Mouse (Mus musculus): ENCODE results near the gene Btbd9. TPM values are rescaled to one million over a fixed set of nuclear protein-coding genes. Genes with fewer than 3 reads are reported as not detected.
"Not testable (repeated sequence)": the region's sequence is repeated elsewhere in the genome, so short reads cannot be mapped to it uniquely, and the experiment has no call there.

The Btbd9 gene
- polyA plus RNA-seq, 1 experiment from 2014 or later: 57.3 TPM

DNA sequence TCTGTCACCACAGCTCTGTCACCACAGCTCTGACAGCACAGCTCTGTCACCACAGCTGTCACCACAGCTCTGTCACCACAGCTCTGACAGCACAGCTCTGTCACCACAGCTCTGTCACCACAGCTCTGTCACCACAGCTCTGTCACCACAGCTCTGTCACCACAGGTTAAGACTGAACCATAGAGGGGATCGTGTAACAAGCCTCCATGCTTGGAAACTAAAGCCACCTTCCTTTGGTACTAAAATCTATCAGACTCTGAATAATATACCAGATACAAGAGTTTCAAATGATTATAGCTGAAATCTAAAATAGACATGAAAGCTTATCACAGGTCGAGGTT is 57.1 kb downstream of the Btbd9 start:
- 44% methylated on average over 2 of the region's 2 CpGs for WGBS
- H3K4me2 ChIP-seq; H3K9ac ChIP-seq; H3K4me3 ChIP-seq; H3K4me1 ChIP-seq; H3K9me3 ChIP-seq; H3K27ac ChIP-seq; H3K36me3 ChIP-seq; ATAC-seq (ENCODE audit: borderline replicate concordance, extremely low read depth, low FRiP score, low TSS enrichment); H3K27me3 ChIP-seq: not testable (repeated sequence)

DNA sequence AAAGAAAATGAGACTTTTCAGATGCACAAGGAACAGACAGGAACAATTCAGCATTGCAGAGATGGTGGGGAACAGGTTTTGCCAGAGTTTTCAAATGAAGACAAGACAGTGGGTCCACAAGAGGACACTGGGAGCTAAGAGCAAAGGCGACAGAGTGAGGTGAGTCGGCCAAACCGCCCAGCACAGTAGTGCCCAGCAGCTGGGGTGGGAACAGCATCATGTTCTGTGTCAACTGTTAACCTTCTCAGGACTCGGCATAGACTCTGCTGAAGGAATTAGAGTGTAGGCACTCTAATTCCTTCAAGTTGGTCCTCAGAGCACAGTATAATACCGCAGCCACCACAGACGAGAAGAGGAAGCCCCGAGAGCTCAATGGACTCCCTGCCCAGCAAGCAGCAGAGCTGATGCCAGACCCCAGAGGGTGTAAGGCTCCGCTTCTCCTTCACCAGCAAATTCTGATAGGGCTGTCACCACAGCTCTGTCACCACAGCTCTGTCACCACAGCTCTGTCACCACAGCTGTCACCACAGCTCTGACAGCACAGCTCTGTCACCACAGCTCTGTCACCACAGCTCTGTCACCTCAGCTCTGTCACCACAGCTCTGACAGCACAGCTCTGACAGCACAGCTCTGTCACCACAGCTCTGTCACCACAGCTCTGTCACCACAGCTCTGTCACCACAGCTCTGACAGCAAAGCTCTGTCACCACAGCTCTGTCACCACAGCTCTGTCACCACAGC is 57.7 kb downstream of the Btbd9 start:
- H3K36me3 ChIP-seq: peaks cover 8% of the 10 kb centered on the region; the same call in 1 of the 2 replicates
- 58% methylated on average over 8 of the region's 8 CpGs for WGBS
- H3K27ac ChIP-seq: no peak overlapping the region
- no peak overlapping the region for H3K9ac ChIP-seq
- no peak overlapping the region for H3K4me3 ChIP-seq
- H3K4me1 ChIP-seq: no peaks in the 10 kb centered on the region
- no peak overlapping the region for H3K4me2 ChIP-seq
- no peak for ATAC-seq (ENCODE audit: borderline replicate concordance, extremely low read depth, low FRiP score, low TSS enrichment)
- peaks cover 8% of the 10 kb centered on the region for H3K27me3 ChIP-seq
- H3K9me3 ChIP-seq: no peaks in the 10 kb centered on the region; the same call in 1 of the 2 replicates

DNA sequence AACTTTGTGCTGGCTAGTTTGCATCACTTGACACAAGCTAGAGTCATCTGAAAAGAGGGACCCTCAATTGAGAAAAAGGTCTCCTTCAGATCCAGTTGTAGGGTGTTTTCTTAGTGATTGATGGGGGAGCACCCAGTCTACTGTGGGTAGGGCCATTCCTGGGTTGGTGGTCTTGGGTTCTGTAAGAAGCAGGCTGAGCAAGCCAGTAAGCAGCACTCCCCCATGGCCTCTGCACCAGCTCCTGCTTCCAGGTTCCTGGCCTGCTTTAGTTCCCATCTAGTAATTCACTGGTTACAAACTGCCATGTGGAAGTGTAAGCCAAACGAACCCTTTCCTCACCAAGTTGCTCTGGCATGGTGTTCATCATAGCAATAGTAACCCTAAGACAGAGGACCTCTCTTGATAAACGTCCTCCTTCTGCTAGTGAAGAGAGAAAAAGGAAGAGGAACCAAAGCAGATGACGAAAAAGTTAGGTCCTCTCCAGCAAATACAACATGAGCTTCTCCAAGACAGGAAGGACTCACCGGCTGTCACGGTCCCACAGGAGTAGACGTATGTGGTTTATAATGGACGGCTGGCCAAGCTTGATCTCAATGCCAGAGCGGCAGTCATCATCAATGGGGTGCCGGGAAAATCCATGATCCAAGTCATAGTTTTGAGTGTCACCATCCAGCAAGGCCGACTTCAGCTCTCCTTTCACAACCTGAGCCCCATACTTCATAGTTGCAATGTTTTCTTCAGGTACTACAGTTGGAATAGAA is 59.5 kb downstream of the Btbd9 start:
- H3K4me1 ChIP-seq: no peaks in the 10 kb centered on the region
- ATAC-seq (ENCODE audit: borderline replicate concordance, extremely low read depth, low FRiP score, low TSS enrichment): no peak
- H3K27ac ChIP-seq: no peak overlapping the region
- no peak overlapping the region for H3K4me2 ChIP-seq
- H3K36me3 ChIP-seq: 0 out of 2 replicates have a peak, but pooled peaks cover 4% of the 10 kb centered on the region
- H3K9ac ChIP-seq: no peak overlapping the region
- WGBS: 89% methylated on average over 10 of the region's 10 CpGs
- peaks cover 8% of the 10 kb centered on the region for H3K27me3 ChIP-seq
- no peak overlapping the region for H3K4me3 ChIP-seq
- no peaks in the 10 kb centered on the region; the same call in 1 of the 2 replicates for H3K9me3 ChIP-seq

- WGBS: 88% methylated on average over 8 of the region's 8 CpGs
- H3K4me3 ChIP-seq: no peak overlapping the region
- 0 out of 2 replicates have a peak, but pooled peaks cover 4% of the 10 kb centered on the region for H3K36me3 ChIP-seq
- H3K9ac ChIP-seq: no peak overlapping the region
- no peak overlapping the region for H3K27ac ChIP-seq
- H3K4me2 ChIP-seq: no peak overlapping the region
- no peak for ATAC-seq (ENCODE audit: borderline replicate concordance, extremely low read depth, low FRiP score, low TSS enrichment)
- H3K4me1 ChIP-seq: no peaks in the 10 kb centered on the region
- no peaks in the 10 kb centered on the region; the same call in 1 of the 2 replicates for H3K9me3 ChIP-seq
- peaks cover 8% of the 10 kb centered on the region for H3K27me3 ChIP-seq
These were observed 60.9 kb downstream of the Btbd9 start for GRCm38 (mm10) chr17:30515401-30515800.

DNA sequence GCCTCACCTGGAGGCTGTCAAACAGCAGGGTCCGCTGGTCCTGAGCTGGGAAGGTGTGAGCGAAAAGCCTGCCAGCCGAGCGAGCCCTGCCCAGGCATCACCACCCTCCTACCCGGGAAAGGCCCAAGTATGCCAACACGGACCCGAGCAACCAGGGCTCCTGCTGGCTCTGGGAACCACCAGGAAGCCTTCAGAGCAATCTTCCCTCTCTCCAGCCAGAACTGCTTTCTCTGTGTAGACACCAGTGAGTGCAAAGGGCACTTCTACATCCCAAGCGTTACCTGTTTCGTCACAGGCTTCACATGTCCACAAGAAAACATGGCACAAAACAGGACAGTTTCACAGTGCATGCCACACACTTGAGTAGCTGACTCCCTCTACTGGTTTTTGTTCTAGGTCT is 63.3 kb downstream of the Btbd9 start:
- H3K9me3 ChIP-seq: no peaks in the 10 kb centered on the region
- WGBS: 89% methylated on average over 9 of the region's 9 CpGs
- H3K36me3 ChIP-seq: 0 out of 2 replicates have a peak, but pooled peaks cover 4% of the 10 kb centered on the region
- no peak overlapping the region for H3K4me3 ChIP-seq
- peaks cover 13% of the 10 kb centered on the region for H3K27me3 ChIP-seq
- no peak overlapping the region for H3K9ac ChIP-seq
- H3K4me1 ChIP-seq: no peaks in the 10 kb centered on the region
- ATAC-seq (ENCODE audit: borderline replicate concordance, extremely low read depth, low FRiP score, low TSS enrichment): no peak
- H3K27ac ChIP-seq: no peak overlapping the region
- H3K4me2 ChIP-seq: no peak overlapping the region

- 69% methylated on average over 7 of the region's 7 CpGs for WGBS
- Histone ChIP-seq H3K4me1 (no peaks in the 10 kb centered on the region), H3K4me3 (no peak overlapping the region)
These were observed 63.8 kb downstream of the Btbd9 start for GRCm38 (mm10) chr17:30512531-30512930.

GRCm38 (mm10) chr17:30512007-30512406 is 64.3 kb downstream of the Btbd9 start:
- Histone ChIP-seq H3K4me3 (no peak overlapping the region), H3K4me1 (no peaks in the 10 kb centered on the region), H3K9me3 (no peaks in the 10 kb centered on the region), H3K36me3 (0 out of 2 replicates have a peak, but pooled peaks cover 4% of the 10 kb centered on the region), H3K9ac (no peak overlapping the region), H3K27me3 (peaks cover 14% of the 10 kb centered on the region), H3K4me2 (no peak overlapping the region), H3K27ac (no peak overlapping the region)
- no peak for ATAC-seq (ENCODE audit: borderline replicate concordance, extremely low read depth, low FRiP score, low TSS enrichment)
- 86% methylated on average over 4 of the region's 4 CpGs for WGBS

More at GRCm38 (mm10) chr17:30512531-30512930, 63.8 kb downstream of the Btbd9 start:
- Histone ChIP-seq H3K27ac (no peak overlapping the region), H3K9me3 (no peaks in the 10 kb centered on the region), H3K9ac (no peak overlapping the region), H3K36me3 (0 out of 2 replicates have a peak, but pooled peaks cover 4% of the 10 kb centered on the region), H3K4me2 (no peak overlapping the region), H3K27me3 (peaks cover 14% of the 10 kb centered on the region)
- ATAC-seq (ENCODE audit: borderline replicate concordance, extremely low read depth, low FRiP score, low TSS enrichment): no peak

- H3K27me3 ChIP-seq: peaks cover 14% of the 10 kb centered on the region
- no peak overlapping the region for H3K9ac ChIP-seq
- no peak overlapping the region for H3K4me2 ChIP-seq
- H3K27ac ChIP-seq: no peak overlapping the region
- H3K9me3 ChIP-seq: no peaks in the 10 kb centered on the region
- 0 out of 2 replicates have a peak, but pooled peaks cover 4% of the 10 kb centered on the region for H3K36me3 ChIP-seq
- H3K4me3 ChIP-seq: no peak overlapping the region
- no peak for ATAC-seq (ENCODE audit: borderline replicate concordance, extremely low read depth, low FRiP score, low TSS enrichment)
- WGBS: 72% methylated on average over 6 of the region's 6 CpGs
- H3K4me1 ChIP-seq: no peaks in the 10 kb centered on the region
These were observed 64.9 kb downstream of the Btbd9 start for GRCm38 (mm10) chr17:30511399-30511798.

GRCm38 (mm10) chr17:30510171-30510570 is 66.1 kb downstream of the Btbd9 start:
- Histone ChIP-seq H3K4me1 (no peaks in the 10 kb centered on the region), H3K9me3 (no peaks in the 10 kb centered on the region), H3K4me2 (no peak overlapping the region), H3K4me3 (no peak overlapping the region), H3K36me3 (no peaks in the 10 kb centered on the region), H3K27me3 (peaks cover 10% of the 10 kb centered on the region), H3K9ac (no peak overlapping the region), H3K27ac (no peak overlapping the region)
- WGBS: 68% methylated on average over 6 of the region's 6 CpGs
- no peak for ATAC-seq (ENCODE audit: borderline replicate concordance, extremely low read depth, low FRiP score, low TSS enrichment)

GRCm38 (mm10) chr17:30509646-30510045 is 66.6 kb downstream of the Btbd9 start:
- no peaks in the 10 kb centered on the region for H3K4me1 ChIP-seq
- H3K4me3 ChIP-seq: no peak overlapping the region
- no peak overlapping the region for H3K4me2 ChIP-seq
- 73% methylated on average over 6 of the region's 6 CpGs for WGBS
- no peak for ATAC-seq (ENCODE audit: borderline replicate concordance, extremely low read depth, low FRiP score, low TSS enrichment)
- no peak overlapping the region for H3K27ac ChIP-seq
- H3K27me3 ChIP-seq: peaks cover 6% of the 10 kb centered on the region; the same call in 1 of the 2 replicates
- H3K9ac ChIP-seq: no peak overlapping the region
- no peaks in the 10 kb centered on the region for H3K36me3 ChIP-seq
- H3K9me3 ChIP-seq: no peaks in the 10 kb centered on the region

- peaks cover 6% of the 10 kb centered on the region; the same call in 1 of the 2 replicates for H3K27me3 ChIP-seq
- H3K4me1 ChIP-seq: no peaks in the 10 kb centered on the region
- H3K9me3 ChIP-seq: no peaks in the 10 kb centered on the region
- H3K36me3 ChIP-seq: no peaks in the 10 kb centered on the region
- H3K4me2 ChIP-seq: no peak overlapping the region
- H3K9ac ChIP-seq: no peak overlapping the region
- no peak overlapping the region for H3K27ac ChIP-seq
- H3K4me3 ChIP-seq: no peak overlapping the region
- no peak for ATAC-seq (ENCODE audit: borderline replicate concordance, extremely low read depth, low FRiP score, low TSS enrichment)
- WGBS: 75% methylated on average over 9 of the region's 9 CpGs
These were observed 68.4 kb downstream of the Btbd9 start for GRCm38 (mm10) chr17:30507636-30508576.
